Mouse (Mus musculus) heart, adult 18-20 months (tissue): ENCODE measurements around the gene St6gal1. TPM values are rescaled to one million over a fixed set of nuclear protein-coding genes. Genes with fewer than 3 reads are reported as not detected.

Experiments
- DNase-seq, 2 experiments: peaks; one replicate each; pipeline ENCODE4 v3.0.0; 2021 to 2022; ENCODE audit warnings: mixed read lengths in 1 of 2
- total RNA-seq, 2 experiments: library from RNA; stranded (reverse); gene quantifications; 2 replicates each; pipeline ENCODE4 v1.2.3; 2021

The St6gal1 gene
- total RNA-seq, 2 experiments from 2014 or later = 7.2 to 9.7 TPM

GRCm38 (mm10) chr16:23223166-23223870, 1.2 kb upstream of the St6gal1 start:
- DNase-seq = no peak

- DNase-seq = peak in 1 of 2 experiments; percentile 42
Measured at GRCm38 (mm10) chr16:23223871-23224469, 570 bp upstream of the St6gal1 start.

DNA sequence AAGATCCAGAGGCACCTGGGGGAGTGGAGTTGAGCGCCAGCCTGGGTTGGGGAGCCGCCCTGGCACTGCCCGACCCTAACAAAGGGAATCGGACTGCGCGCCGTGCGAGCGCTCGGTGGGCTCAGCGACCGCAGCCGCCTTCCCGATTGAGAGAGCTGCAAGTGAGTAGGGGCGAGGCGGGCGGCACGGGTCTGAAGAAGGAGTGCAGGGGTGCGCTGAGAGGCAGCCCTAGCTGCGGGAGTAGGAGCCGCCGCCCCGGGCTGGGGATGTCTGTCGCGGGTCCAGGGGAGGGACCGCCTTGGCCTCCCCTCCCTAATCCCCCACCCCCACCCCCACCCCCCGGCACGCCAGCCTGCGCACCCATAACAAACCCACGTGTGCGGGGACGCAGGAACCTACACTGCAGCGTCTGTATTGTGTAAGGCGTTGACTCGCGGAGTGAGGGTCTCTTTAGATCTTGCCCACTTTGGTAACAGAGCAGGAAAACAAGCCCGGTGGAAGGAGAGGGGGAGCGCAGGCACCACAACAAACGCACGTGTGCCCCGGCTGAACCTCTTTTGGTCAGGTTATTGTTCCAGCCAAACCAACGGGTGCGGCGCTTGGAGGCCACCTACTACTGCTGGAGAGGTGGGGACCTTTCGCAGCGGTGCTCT, 655 bp downstream of the St6gal1 start:
- DNase-seq = peak; percentile 55 to 72

DNA sequence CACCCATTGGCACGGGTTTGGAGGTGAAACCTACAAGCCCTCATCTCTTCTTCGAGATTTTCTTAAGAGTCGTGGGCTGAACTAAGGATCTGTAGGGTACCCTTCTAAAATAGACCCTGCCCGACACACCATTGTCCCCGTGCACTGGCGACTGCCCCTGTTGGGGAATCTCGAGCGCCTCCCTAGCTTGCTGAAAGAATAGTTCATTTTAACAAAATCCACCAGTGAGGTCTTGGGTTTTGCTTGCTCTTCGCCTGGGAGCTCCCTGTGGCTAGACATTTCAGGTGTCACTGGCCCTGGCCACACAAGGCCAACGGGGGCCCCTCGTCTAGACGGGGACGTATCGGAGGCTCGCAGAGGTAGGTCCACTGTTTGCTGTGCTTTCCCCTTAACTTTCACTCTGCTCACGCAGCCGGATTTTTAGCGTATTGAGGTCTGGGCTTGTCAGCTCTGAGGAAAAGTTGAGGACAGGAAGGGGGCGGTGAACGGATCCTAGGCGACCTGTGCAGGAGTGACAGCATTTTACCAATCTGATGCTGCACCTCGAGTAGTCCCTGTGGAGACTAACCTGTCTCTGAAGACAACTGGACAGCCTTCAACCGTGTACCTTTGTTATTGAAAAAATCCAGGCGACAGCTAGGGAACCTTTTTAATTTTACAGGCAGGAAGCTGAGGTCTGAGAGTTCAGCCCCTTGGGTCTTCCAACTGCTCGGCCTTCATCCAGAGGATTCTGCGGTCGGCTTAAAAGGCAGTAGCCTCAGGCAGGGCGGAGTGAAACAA, 1.5 kb downstream of the St6gal1 start:
- DNase-seq = peak; percentile 71 to 78

GRCm38 (mm10) chr16:23226601-23227351, 2.2 kb downstream of the St6gal1 start:
- DNase-seq = peak; percentile 57 to 71

- DNase-seq = no peak
Measured at GRCm38 (mm10) chr16:23227851-23228250, 3.3 kb downstream of the St6gal1 start.

- DNase-seq = no peak
Measured at GRCm38 (mm10) chr16:23228486-23228885, 3.9 kb downstream of the St6gal1 start.

DNA sequence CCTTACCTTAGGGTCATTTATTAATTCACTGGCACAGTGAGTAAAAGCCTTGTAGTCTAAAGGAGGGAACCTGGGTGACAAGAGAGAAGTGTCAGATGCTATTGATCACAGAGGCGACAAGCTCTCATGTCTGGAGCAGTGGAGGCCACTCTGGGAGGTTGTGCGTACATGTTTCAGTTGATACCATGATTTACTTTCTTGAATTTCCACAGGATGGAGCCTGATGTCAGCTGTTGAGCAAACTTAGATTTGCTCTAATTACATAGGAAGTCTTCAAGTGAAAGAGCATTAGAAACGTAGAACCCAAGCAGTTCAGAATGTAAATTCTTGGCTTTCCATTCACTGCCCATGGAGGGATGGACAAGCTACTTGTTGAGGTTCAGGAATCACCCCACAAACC, 5.4 kb downstream of the St6gal1 start:
- DNase-seq = no peak

GRCm38 (mm10) chr16:23231168-23231567, 6.6 kb downstream of the St6gal1 start:
- peak; percentile 62 to 63 for DNase-seq

GRCm38 (mm10) chr16:23232691-23233090, 8.2 kb downstream of the St6gal1 start:
- DNase-seq = peak; percentile 62 to 70

GRCm38 (mm10) chr16:23233496-23233895, 9.0 kb downstream of the St6gal1 start:
- peak; percentile 73 to 82 for DNase-seq

DNA sequence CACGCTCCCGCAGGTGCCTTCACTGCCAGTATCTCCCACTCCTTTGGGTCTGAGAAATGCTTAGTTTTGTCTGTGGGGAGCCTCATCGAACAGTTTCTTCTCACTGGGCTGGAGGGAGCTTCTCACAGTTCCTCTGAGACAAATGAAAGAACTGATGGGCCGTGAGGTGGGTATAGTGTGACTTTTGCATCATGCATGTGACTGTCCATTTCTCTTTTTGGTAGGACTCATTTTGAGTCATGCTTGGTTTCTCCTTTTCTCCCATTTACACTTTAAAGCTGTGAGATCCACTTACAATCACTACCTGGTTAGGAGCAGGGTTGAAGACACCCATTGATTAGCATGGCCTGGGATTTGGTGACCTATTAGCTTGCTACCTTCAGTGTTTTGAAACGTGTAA, 10.0 kb downstream of the St6gal1 start:
- DNase-seq = no peak

- no peak for DNase-seq
Measured at GRCm38 (mm10) chr16:23235173-23235694, 10.7 kb downstream of the St6gal1 start.

DNA sequence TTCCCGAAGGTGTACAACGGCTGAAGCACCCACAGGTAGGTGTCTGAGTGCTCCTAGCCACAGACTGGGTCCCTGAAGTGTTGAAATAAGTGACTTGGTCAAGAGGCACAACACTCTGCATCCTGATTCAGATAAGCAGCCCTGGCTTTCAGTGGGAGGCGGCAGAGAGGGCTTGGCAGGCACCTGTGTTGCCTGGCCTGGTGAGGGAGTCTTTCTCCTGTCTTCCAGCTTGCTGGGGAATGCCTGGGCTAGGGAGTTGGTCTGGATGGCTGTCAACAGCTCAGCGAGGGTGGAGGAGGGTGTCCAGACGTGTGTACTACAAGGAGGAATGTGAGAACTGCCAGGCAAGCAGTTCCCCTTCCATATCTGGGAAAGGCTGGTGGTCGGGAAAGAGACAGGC, 15.0 kb downstream of the St6gal1 start:
- peak; percentile 61 to 76 for DNase-seq

DNA sequence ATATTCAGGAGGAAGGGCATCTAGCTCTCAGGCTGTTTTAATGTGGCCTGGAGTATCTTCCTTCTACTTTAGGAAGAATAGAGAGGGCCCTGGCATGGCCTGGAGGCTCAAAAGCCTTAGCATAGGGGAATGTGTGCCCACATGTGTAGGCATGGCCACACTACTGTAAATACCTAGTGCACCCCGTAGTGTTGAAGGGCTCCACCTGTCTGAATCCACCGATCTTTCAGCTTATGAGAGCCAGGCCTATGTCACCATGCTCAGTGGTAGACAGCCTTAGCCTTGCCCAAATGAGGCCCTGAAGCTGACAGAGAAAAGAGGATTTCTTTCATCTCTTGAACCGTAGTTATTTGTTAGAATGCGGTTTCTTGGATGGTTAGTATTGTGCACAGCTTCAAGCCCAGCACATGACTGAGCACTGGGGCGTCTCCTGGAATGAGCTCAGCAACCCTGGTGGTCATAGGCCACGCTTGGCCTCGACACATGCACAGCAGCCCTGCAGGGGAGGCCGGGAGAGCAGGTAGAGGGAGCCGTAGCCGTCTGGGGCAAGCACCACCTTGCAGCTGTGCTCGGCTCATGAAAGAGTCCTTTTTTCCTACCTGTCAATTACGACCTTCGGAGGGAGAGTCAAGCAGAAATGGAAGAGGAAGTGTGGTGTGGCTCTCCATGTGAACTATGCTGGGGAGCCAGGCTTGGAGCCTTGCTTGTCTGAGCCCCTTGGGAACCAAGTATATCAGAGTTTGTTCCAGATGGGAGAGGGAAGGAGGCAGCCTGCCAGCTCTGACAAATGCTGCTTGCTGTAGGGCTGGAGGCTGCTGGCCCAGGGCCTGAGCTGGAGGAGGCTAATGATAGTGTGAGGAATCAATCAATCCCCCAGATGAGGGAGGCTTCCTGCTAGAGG, 15.8 kb downstream of the St6gal1 start:
- peak; percentile 93 to 95 for DNase-seq

- DNase-seq = no peak
Measured at GRCm38 (mm10) chr16:23240950-23241259, 16.4 kb downstream of the St6gal1 start.

- no peak for DNase-seq
Measured at GRCm38 (mm10) chr16:23243726-23244425, 19.3 kb downstream of the St6gal1 start.

DNA sequence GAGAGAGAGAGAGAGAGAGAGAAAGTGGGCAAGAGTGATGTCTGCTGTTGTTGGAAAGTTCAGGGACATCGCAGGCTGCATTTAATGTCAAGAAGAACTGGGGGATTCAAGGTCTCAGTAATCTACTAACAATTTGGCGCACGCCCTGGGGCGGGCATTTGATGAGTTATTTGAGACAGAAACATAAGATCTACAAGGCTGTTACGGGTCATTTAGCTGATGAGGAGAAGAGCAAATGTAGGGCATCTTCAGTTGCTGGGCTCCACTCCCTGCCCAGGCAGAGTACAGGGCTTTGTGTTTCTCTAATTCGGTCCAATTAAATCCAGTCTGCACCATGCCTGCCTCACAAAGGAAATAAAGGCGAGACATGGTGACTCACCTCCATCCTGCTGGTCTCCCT, 19.9 kb downstream of the St6gal1 start:
- DNase-seq = no peak

DNA sequence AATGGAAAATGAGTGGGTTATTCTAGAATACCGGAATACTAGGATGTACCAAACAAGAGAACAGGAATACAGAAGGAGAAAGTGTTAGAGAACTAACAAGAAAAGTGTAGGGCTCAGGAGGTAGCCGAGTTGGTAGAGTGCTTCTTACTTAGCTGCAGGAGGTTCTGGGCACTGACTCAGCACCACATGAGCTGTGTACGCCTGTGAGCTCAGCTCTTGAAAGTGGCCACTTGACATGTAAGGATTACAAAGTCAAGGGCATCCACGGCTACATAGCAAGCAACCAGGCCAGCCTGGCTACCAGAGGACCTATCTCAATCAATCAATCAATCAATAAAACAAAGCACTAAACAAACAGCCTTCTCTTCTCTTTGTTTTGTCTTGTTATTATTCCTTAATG, 24.7 kb downstream of the St6gal1 start:
- peak; percentile 53 to 74 for DNase-seq

DNA sequence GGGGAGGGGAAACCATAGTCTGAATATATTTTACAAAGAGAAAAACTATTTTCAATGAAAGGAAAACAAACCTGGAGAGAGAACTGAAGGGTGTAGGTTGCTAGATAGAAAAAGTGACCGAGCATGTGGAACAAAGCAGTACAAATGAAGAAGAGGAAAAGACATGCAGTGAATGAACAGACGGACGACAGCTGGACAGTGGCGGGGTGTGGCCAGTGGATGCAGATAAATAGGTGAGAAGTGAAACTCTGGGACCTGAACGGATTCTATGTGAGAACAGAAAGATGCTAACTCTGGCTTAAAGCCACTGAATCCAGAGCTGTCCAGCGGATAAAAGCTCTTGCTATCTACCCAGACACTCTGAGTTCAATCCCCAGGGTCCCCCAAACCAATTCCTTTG, 25.2 kb downstream of the St6gal1 start:
- DNase-seq = no peak
